Mouse (Mus musculus) limb, embryonic 14.5 days (tissue): ENCODE results near the gene Rhbdf1. TPM values are rescaled to one million over a fixed set of nuclear protein-coding genes. Genes with fewer than 3 reads are reported as not detected.

ENCODE experiments used
- ATAC-seq: fragments of 200-750 bp; cut with Nextera tagmentation; 2 replicates; pipeline ENCODE4 v1.8.0; 2017; ENCODE audit warnings: low read depth, moderate number of reproducible peaks, moderate TSS enrichment; ENCODE audit not compliant: low FRiP score
- DNase-seq: peaks from one replicate; pipeline ENCODE4 v3.0.0-alpha.2; 2015; ENCODE audit warnings: low spot score
- H3K27ac ChIP-seq: fragments of 300-500 bp; sonication (generic); replicated peaks from 2 replicates; pipeline ENCODE4 v1.5.1; 2014; ENCODE audit warnings: low read depth, mild to moderate bottlenecking, low read length, moderate library complexity, mixed read lengths
- H3K27me3 ChIP-seq: fragments of 300-500 bp; sonication (generic); 2 replicates; pipeline ENCODE4 v1.6.1; 2014; ENCODE audit warnings: low read length, mixed read lengths; ENCODE audit not compliant: control insufficient read depth, insufficient read depth
- H3K36me3 ChIP-seq: fragments of 300-500 bp; sonication (generic); 2 replicates; pipeline ENCODE4 v1.6.1; 2014; ENCODE audit warnings: mild to moderate bottlenecking, low read length, moderate library complexity, mixed read lengths; ENCODE audit not compliant: control insufficient read depth, insufficient read depth
- H3K4me1 ChIP-seq: fragments of 300-500 bp; sonication (generic); 2 replicates; pipeline ENCODE4 v1.6.1; 2014; ENCODE audit warnings: antibody characterized with exemption, low read length, mixed read lengths; ENCODE audit not compliant: control insufficient read depth, insufficient read depth
- H3K4me2 ChIP-seq: fragments of 300-500 bp; sonication (generic); replicated peaks from 2 replicates; pipeline ENCODE4 v1.6.1; 2014; ENCODE audit warnings: low read depth, mild to moderate bottlenecking, low read length, moderate library complexity; ENCODE audit not compliant: severe bottlenecking
- H3K4me3 ChIP-seq: fragments of 300-500 bp; sonication (generic); replicated peaks from 2 replicates; pipeline ENCODE4 v1.5.1; 2014; ENCODE audit warnings: low read length
- H3K9ac ChIP-seq: fragments of 300-500 bp; sonication (generic); 2 replicates; pipeline ENCODE4 v1.6.1; 2014; ENCODE audit warnings: mild to moderate bottlenecking, low read depth, low read length, moderate library complexity; ENCODE audit not compliant: severe bottlenecking
- H3K9me3 ChIP-seq: fragments of 300-500 bp; sonication (generic); 2 replicates; pipeline ENCODE4 v1.6.1; 2016; ENCODE audit warnings: low read length; ENCODE audit not compliant: control insufficient read depth
- POLR2A ChIP-seq: fragments of 200-500 bp; IDR thresholded peaks from 2 replicates; pipeline ENCODE4 v1.8.0; 2012; ENCODE audit warnings: inconsistent platforms, mild to moderate bottlenecking, moderate library complexity, borderline replicate concordance; ENCODE audit not compliant: insufficient read depth, insufficient read length; ENCODE audit errors: extremely low read depth
- WGBS: fragments of 180-500 bp; shearing (Covaris S2); extraction: QIAGEN DNeasy Blood & Tissue Kit; methylation state at CpG from one replicate; pipeline ENCODE4 v1.1.7; 2014; 5-methylcytosine and 5-hydroxymethylcytosine counted together
- polyA plus RNA-seq, 2 experiments: library from polyadenylated mRNA; depleted of rRNA in 1 of 2; stranded (reverse) in 1 of 2; unstranded in 1 of 2; fragments of >200 nt; fragmentation: Nextera tagmentation in 1 of 2; extraction: Ambion mirVana in 1 of 2; gene quantifications; 2 replicates each; pipeline versions ENCODE4 v1.2.1 to v1.2.3; 2012 to 2014

Gene Rhbdf1
- polyA plus RNA-seq, 2 experiments = 61.5 to 136 TPM

DNA sequence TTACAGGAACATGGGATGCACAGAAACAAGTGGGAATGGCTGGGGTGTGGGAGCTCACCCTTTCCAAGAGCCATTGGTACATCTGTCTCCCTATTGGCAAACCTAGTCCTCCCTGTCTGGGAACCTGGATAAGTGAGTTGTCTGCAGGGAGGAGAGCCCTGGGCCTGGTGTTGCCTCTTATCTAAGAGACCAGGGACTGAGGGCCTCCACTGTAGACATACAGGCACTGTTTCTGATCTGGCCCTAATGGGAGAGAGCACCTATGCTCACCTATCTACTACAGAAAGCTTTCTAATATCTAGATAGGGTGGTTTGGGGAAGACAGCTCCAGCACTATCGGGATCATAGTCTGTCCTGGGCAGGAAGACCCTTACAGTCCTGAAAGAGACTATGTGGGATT, 34.0 kb upstream of the Rhbdf1 start:
- peaks cover 33% of the 10 kb centered on the region for H3K36me3 ChIP-seq
- no peak overlapping the region for H3K4me3 ChIP-seq
- no peak for TF ChIP-seq POLR2A
- no peak overlapping the region for H3K9ac ChIP-seq
- ATAC-seq (no peak), DNase-seq (no peak)
- WGBS = 100% methylated on average over 1 of the region's 1 CpGs
- H3K27ac ChIP-seq = no peak overlapping the region
- H3K27me3 ChIP-seq = no peaks in the 10 kb centered on the region
- H3K9me3 ChIP-seq = no peaks in the 10 kb centered on the region
- no peak overlapping the region for H3K4me2 ChIP-seq
- no peaks in the 10 kb centered on the region for H3K4me1 ChIP-seq

DNA sequence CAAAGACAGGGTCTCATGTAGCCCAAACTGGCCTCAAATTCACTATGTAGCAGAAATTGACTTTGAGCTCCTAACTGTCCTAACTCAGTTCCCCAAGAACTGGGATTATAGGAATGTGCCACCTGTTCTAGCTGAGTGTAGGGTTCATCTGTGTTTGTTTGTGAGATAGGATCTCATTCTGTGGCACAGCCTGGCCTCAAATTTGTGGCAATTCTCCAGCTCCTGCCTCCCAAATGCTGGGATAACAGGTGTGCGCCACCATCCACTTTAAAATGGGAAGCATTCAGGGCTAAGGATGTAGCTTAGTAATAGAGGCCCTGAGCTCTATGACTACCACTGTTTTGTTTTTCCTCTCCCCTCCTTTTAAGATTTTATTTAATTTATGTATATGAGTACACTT, 31.0 kb upstream of the Rhbdf1 start:
- WGBS = 100% methylated on average over 1 of the region's 1 CpGs

DNA sequence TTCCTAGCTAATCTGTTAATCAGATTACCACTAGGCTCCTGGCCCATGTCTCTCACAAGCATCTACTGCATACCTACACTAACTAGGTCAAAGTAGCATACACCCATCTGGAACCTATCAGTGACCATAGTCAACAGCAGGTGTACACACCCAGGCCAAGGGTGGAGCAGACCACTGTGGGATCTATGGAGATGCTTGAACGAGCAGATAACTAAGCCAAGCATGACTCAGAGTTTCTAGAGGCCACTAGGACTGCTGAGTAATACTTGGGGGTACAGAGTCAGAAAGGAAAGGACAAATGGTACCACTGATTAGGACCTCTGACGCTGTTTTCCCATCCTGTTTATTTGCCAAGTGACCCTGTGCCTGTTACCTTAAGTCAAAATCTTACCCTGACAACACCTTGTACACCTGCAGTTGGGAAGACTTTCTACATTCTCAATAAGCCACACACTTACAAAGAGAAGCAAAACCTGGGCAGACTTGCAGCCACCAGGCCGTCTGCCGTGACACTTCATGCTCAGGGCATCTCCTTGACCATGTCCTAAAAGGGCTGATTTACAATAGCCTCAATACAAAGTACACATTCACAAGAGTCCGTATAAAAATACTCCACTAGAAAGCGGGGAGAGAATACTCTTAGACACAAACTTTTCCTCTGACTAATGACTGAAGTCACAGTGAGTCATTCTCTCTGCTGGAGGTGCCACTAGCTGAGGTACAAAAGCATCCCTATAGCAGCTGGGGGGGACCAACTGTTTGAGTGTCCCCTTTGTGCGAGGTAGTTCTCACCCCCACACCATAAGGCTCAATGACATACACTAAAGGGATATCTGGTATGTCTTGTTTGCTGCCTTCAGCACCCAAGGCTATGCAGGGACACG, 29.0 kb upstream of the Rhbdf1 start:
- no peak for DNase-seq
- 81% methylated on average over 8 of the region's 8 CpGs for WGBS

More for the DNA sequence above, 31.0 kb upstream of the Rhbdf1 start:
- Histone ChIP-seq H3K9me3 (no peaks in the 10 kb centered on the region), H3K9ac (no peak overlapping the region), H3K4me2 (no peak overlapping the region), H3K4me3 (no peak overlapping the region), H3K27me3 (no peaks in the 10 kb centered on the region), H3K36me3 (peaks cover 44% of the 10 kb centered on the region), H3K4me1 (no peaks in the 10 kb centered on the region), H3K27ac (no peak overlapping the region)
- TF ChIP-seq POLR2A = no peak
- DNase-seq (no peak), ATAC-seq (no peak)

DNA sequence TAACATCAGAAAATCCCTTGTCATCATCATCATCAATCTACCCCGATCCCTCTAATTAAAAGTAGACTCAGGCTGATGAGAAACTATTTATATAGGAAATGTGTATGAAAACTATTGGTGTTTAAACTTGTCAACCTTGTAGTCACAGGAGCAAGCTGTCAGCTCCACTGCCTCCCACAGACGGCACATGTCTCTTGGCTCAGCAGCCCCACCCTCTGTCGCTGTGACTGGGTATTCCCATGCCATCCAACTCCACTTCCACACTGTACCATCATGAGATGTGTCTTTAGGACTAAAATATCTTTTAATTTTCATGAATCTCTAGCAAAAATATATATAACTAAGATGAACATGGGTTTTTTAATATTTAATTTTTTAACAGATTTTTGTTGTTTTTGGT, 26.2 kb upstream of the Rhbdf1 start:
- DNase-seq (no peak), ATAC-seq (no peak)
- Histone ChIP-seq H3K36me3 (peaks cover 69% of the 10 kb centered on the region), H3K9ac (no peak overlapping the region), H3K4me2 (no peak overlapping the region), H3K4me3 (no peak overlapping the region), H3K27ac (no peak overlapping the region), H3K4me1 (no peaks in the 10 kb centered on the region), H3K9me3 (no peaks in the 10 kb centered on the region), H3K27me3 (no peaks in the 10 kb centered on the region)
- 82% methylated on average over 3 of the region's 3 CpGs for WGBS
- no peak for TF ChIP-seq POLR2A

More for the DNA sequence above, 29.0 kb upstream of the Rhbdf1 start:
- no peak overlapping the region for H3K9ac ChIP-seq
- H3K9me3 ChIP-seq = no peaks in the 10 kb centered on the region
- no peak for ATAC-seq
- H3K27ac ChIP-seq = no peak overlapping the region
- peaks cover 61% of the 10 kb centered on the region for H3K36me3 ChIP-seq
- no peak overlapping the region for H3K4me2 ChIP-seq
- H3K4me1 ChIP-seq = no peaks in the 10 kb centered on the region
- H3K27me3 ChIP-seq = no peaks in the 10 kb centered on the region
- no peak overlapping the region for H3K4me3 ChIP-seq
- TF ChIP-seq POLR2A = no peak

DNA sequence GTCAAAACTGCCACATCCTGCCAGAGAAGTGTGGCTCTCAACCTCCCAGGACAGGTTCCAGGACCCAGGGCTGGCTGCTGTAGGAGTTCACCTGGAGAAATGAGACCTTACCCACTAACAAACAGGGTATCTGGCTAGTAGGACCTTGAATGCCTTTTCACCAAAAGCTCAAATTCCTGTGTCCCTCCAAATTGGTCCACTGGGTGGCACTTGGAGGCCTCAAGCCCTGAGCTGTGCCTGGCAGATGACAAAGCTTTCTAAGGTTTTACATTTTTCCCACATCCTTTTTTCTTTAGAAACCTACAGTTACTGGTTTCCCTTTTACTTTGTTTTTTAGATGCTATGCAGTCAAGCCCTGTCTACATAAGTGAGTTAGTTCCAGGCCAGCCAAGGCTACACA, 25.0 kb upstream of the Rhbdf1 start:
- H3K4me1 ChIP-seq = no peaks in the 10 kb centered on the region
- no peak overlapping the region for H3K4me3 ChIP-seq
- no peaks in the 10 kb centered on the region for H3K27me3 ChIP-seq
- DNase-seq = no peak
- no peak overlapping the region for H3K9ac ChIP-seq
- no peak overlapping the region for H3K4me2 ChIP-seq
- no peak for TF ChIP-seq POLR2A
- no peak for ATAC-seq
- no peaks in the 10 kb centered on the region for H3K9me3 ChIP-seq
- no peak overlapping the region for H3K27ac ChIP-seq
- H3K36me3 ChIP-seq = peaks cover 71% of the 10 kb centered on the region
